Mouse (Mus musculus) liver, embryonic 11.5 days (tissue): Measurements from ENCODE around the gene Mns1. TPM values are rescaled to one million over a fixed set of nuclear protein-coding genes. Genes with fewer than 3 reads are reported as not detected.

ENCODE experiments used
- ATAC-seq: fragments of 200-750 bp; cut with Nextera tagmentation; replicated peaks from 2 replicates; pipeline ENCODE4 v1.8.0; 2017; ENCODE audit warnings: moderate number of reproducible peaks, mild to moderate bottlenecking, moderate TSS enrichment, moderate library complexity; ENCODE audit not compliant: low FRiP score
- DNase-seq: peaks from one replicate; pipeline ENCODE4 v3.0.0-alpha.2; 2017; ENCODE audit warnings: low spot score
- H3K27ac ChIP-seq: fragments of 300-500 bp; sonication (generic); 2 replicates; pipeline ENCODE4 v1.5.1; 2014; ENCODE audit warnings: mild to moderate bottlenecking, low read depth, low read length, control low read depth
- H3K27me3 ChIP-seq: fragments of 300-500 bp; sonication (generic); replicated peaks from 2 replicates; pipeline ENCODE4 v1.6.1; 2014; ENCODE audit warnings: low read length, mixed read lengths; ENCODE audit not compliant: control insufficient read depth, insufficient read depth
- H3K36me3 ChIP-seq: fragments of 300-500 bp; sonication (generic); 2 replicates; pipeline ENCODE4 v1.6.1; 2014; ENCODE audit warnings: mild to moderate bottlenecking, low read length, moderate library complexity, mixed read lengths; ENCODE audit not compliant: control insufficient read depth, insufficient read depth
- H3K4me1 ChIP-seq: fragments of 300-500 bp; sonication (generic); replicated peaks from 2 replicates; pipeline ENCODE4 v1.6.1; 2014; ENCODE audit warnings: low read length, mixed read lengths; ENCODE audit not compliant: control insufficient read depth, insufficient read depth
- H3K4me2 ChIP-seq: fragments of 300-500 bp; sonication (generic); 2 replicates; pipeline ENCODE4 v1.6.1; 2014; ENCODE audit warnings: mild to moderate bottlenecking, control low read depth, moderate library complexity
- H3K4me3 ChIP-seq: fragments of 300-500 bp; sonication (generic); 2 replicates; pipeline ENCODE4 v1.5.1; 2014; ENCODE audit warnings: low read depth, low read length, control low read depth
- H3K9ac ChIP-seq: fragments of 300-500 bp; sonication (generic); 2 replicates; pipeline ENCODE4 v1.6.1; 2014; ENCODE audit warnings: low read depth, low read length, control low read depth
- H3K9me3 ChIP-seq: fragments of 300-500 bp; sonication (generic); 2 replicates; pipeline ENCODE4 v1.6.1; 2016; ENCODE audit warnings: low read length, inconsistent platforms, mixed read lengths; ENCODE audit not compliant: control insufficient read depth
- WGBS: fragments of 180-500 bp; shearing (Covaris S2); extraction: QIAGEN DNeasy Blood & Tissue Kit; methylation state at CpG from one replicate; pipeline ENCODE4 v1.1.7; 2014; 5-methylcytosine and 5-hydroxymethylcytosine counted together
- polyA plus RNA-seq: library from polyadenylated mRNA; unstranded; fragments of >200 nt; fragmentation: Nextera tagmentation; extraction: Ambion mirVana; gene quantifications from 2 replicates; pipeline ENCODE4 v1.2.1, GENCODE M21; 2014

Mns1 gene
- polyA plus RNA-seq, 1 experiment from 2014 or later = 139 TPM

- Histone ChIP-seq H3K4me3 (no peak overlapping the region), H3K9me3 (no peaks in the 10 kb centered on the region), H3K36me3 (peaks cover 32% of the 10 kb centered on the region), H3K27me3 (no peaks in the 10 kb centered on the region), H3K9ac (no peak overlapping the region), H3K4me1 (0 out of 2 replicates have a peak, but pooled peaks cover 2% of the 10 kb centered on the region), H3K4me2 (no peak overlapping the region), H3K27ac (no peak overlapping the region)
- DNase-seq (no peak), ATAC-seq (no peak)
- WGBS = 46% methylated on average over 1 of the region's 1 CpGs
Observed at GRCm38 (mm10) chr9:72456374-72456773, 18.6 kb downstream of the Mns1 start.

GRCm38 (mm10) chr9:72458233-72458632 lies 20.4 kb downstream of the Mns1 start:
- ATAC-seq (peak; percentile 79), DNase-seq (peak; percentile 32)
- Histone ChIP-seq H3K9ac (no peak overlapping the region), H3K36me3 (peaks cover 26% of the 10 kb centered on the region), H3K4me3 (no peak overlapping the region), H3K4me2 (no peak overlapping the region), H3K9me3 (no peaks in the 10 kb centered on the region), H3K4me1 (no peaks in the 10 kb centered on the region), H3K27ac (no peak overlapping the region), H3K27me3 (no peaks in the 10 kb centered on the region)
- WGBS = 27% methylated on average over 5 of the region's 5 CpGs

GRCm38 (mm10) chr9:72459703-72460102 lies 21.9 kb downstream of the Mns1 start:
- 85% methylated on average over 3 of the region's 3 CpGs for WGBS
- Histone ChIP-seq H3K36me3 (peaks cover 20% of the 10 kb centered on the region), H3K4me2 (no peak overlapping the region), H3K27ac (no peak overlapping the region), H3K4me1 (no peaks in the 10 kb centered on the region), H3K9me3 (no peaks in the 10 kb centered on the region), H3K4me3 (no peak overlapping the region), H3K9ac (no peak overlapping the region), H3K27me3 (no peaks in the 10 kb centered on the region)
- ATAC-seq (no peak), DNase-seq (no peak)

- no peak overlapping the region for H3K27ac ChIP-seq
- H3K36me3 ChIP-seq = peaks cover 20% of the 10 kb centered on the region
- no peaks in the 10 kb centered on the region for H3K4me1 ChIP-seq
- H3K27me3 ChIP-seq = no peaks in the 10 kb centered on the region
- DNase-seq = peak; percentile 23
- H3K9me3 ChIP-seq = no peaks in the 10 kb centered on the region
- H3K9ac ChIP-seq = no peak overlapping the region
- no peak overlapping the region for H3K4me2 ChIP-seq
- H3K4me3 ChIP-seq = no peak overlapping the region
- no peak for ATAC-seq
- 59% methylated on average over 3 of the region's 3 CpGs for WGBS
Observed at GRCm38 (mm10) chr9:72460767-72461166, 23.0 kb downstream of the Mns1 start.

GRCm38 (mm10) chr9:72462427-72462826 lies 24.6 kb downstream of the Mns1 start:
- Histone ChIP-seq H3K4me3 (no peak overlapping the region), H3K36me3 (peaks cover 12% of the 10 kb centered on the region), H3K27ac (no peak overlapping the region), H3K27me3 (no peaks in the 10 kb centered on the region), H3K4me2 (no peak overlapping the region), H3K9ac (no peak overlapping the region), H3K9me3 (no peaks in the 10 kb centered on the region), H3K4me1 (no peaks in the 10 kb centered on the region)
- 77% methylated on average over 2 of the region's 2 CpGs for WGBS
- DNase-seq = no peak
- no peak for ATAC-seq

- Histone ChIP-seq H3K27me3 (no peaks in the 10 kb centered on the region), H3K36me3 (peaks cover 2% of the 10 kb centered on the region; the same call in 1 of the 2 replicates), H3K9ac (no peak overlapping the region), H3K9me3 (no peaks in the 10 kb centered on the region), H3K4me3 (no peak overlapping the region), H3K27ac (no peak overlapping the region), H3K4me1 (no peaks in the 10 kb centered on the region), H3K4me2 (no peak overlapping the region)
- 82% methylated on average over 1 of the region's 1 CpGs for WGBS
- no peak for DNase-seq
- ATAC-seq = no peak
Observed at GRCm38 (mm10) chr9:72464806-72465205, 27.0 kb downstream of the Mns1 start.

GRCm38 (mm10) chr9:72465754-72466181 lies 28.0 kb downstream of the Mns1 start:
- H3K27me3 ChIP-seq = no peaks in the 10 kb centered on the region
- H3K4me2 ChIP-seq = peak overlapping the region; percentile 20; the same call in 1 of the 2 replicates
- peaks cover 2% of the 10 kb centered on the region; the same call in 1 of the 2 replicates for H3K36me3 ChIP-seq
- WGBS = 37% methylated on average over 4 of the region's 4 CpGs
- H3K9ac ChIP-seq = no peak overlapping the region
- no peaks in the 10 kb centered on the region for H3K9me3 ChIP-seq
- H3K4me1 ChIP-seq = no peaks in the 10 kb centered on the region
- H3K4me3 ChIP-seq = no peak overlapping the region
- DNase-seq (no peak), ATAC-seq (no peak; the same call in 1 of the 2 replicates)
- H3K27ac ChIP-seq = peak overlapping the region; percentile 32; the same call in 1 of the 2 replicates

- Histone ChIP-seq H3K4me3 (no peak overlapping the region), H3K4me2 (0 out of 2 replicates have a peak overlapping the region, but pooled peaks have one; percentile 17), H3K9ac (no peak overlapping the region), H3K27ac (no peak overlapping the region), H3K4me1 (no peaks in the 10 kb centered on the region), H3K36me3 (no peaks in the 10 kb centered on the region), H3K27me3 (no peaks in the 10 kb centered on the region), H3K9me3 (no peaks in the 10 kb centered on the region)
- WGBS = 52% methylated on average over 11 of the region's 11 CpGs
- DNase-seq (no peak), ATAC-seq (peak; percentile 66)
Observed at GRCm38 (mm10) chr9:72467551-72468407, 30.0 kb downstream of the Mns1 start.

- DNase-seq (no peak), ATAC-seq (no peak)
- H3K4me2 ChIP-seq = no peak overlapping the region
- no peaks in the 10 kb centered on the region for H3K9me3 ChIP-seq
- H3K4me1 ChIP-seq = no peaks in the 10 kb centered on the region
- no peak overlapping the region for H3K9ac ChIP-seq
- no peaks in the 10 kb centered on the region for H3K27me3 ChIP-seq
- no peak overlapping the region for H3K4me3 ChIP-seq
- 90% methylated on average over 10 of the region's 10 CpGs for WGBS
- 0 out of 2 replicates have a peak, but pooled peaks cover 4% of the 10 kb centered on the region for H3K36me3 ChIP-seq
- H3K27ac ChIP-seq = no peak overlapping the region
Observed at GRCm38 (mm10) chr9:72468616-72469015, 30.8 kb downstream of the Mns1 start.
